Mouse (Mus musculus): ENCODE results near the gene Chl1. TPM values are rescaled to one million over a fixed set of nuclear protein-coding genes. Genes with fewer than 3 reads are reported as not detected.

Gene Chl1
- total RNA-seq, 2 experiments from 2014 or later = 1.7 to 2.3 TPM

GRCm38 (mm10) chr6:103534027-103534426, 23.6 kb downstream of the Chl1 start:
- no peak for DNase-seq (ENCODE audit: low spot score in 2 of 2)

- no peak for DNase-seq (ENCODE audit: low spot score in 2 of 2)
These were observed 32.2 kb downstream of the Chl1 start for GRCm38 (mm10) chr6:103542576-103542975.

GRCm38 (mm10) chr6:103543753-103544152, 33.4 kb downstream of the Chl1 start:
- no peak for DNase-seq (ENCODE audit: low spot score in 2 of 2)

GRCm38 (mm10) chr6:103546314-103546713, 35.9 kb downstream of the Chl1 start:
- no peak for DNase-seq (ENCODE audit: low spot score in 2 of 2)

GRCm38 (mm10) chr6:103549929-103550328, 39.5 kb downstream of the Chl1 start:
- DNase-seq (ENCODE audit: low spot score in 2 of 2) = no peak

- no peak for DNase-seq (ENCODE audit: low spot score in 2 of 2)
These were observed 47.9 kb downstream of the Chl1 start for GRCm38 (mm10) chr6:103558037-103558893.

- peak in 1 of 2 experiments; percentile 6 for DNase-seq (ENCODE audit: low spot score in 2 of 2)
These were observed 48.5 kb downstream of the Chl1 start for GRCm38 (mm10) chr6:103558894-103559225.

GRCm38 (mm10) chr6:103559344-103559743, 49.0 kb downstream of the Chl1 start:
- no peak for DNase-seq (ENCODE audit: low spot score in 2 of 2)

- no peak for DNase-seq (ENCODE audit: low spot score in 2 of 2)
These were observed 54.4 kb downstream of the Chl1 start for GRCm38 (mm10) chr6:103564811-103565210.

- no peak for DNase-seq (ENCODE audit: low spot score in 2 of 2)
These were observed 56.9 kb downstream of the Chl1 start for GRCm38 (mm10) chr6:103567247-103567646.

GRCm38 (mm10) chr6:103572659-103573058, 62.3 kb downstream of the Chl1 start:
- no peak for DNase-seq (ENCODE audit: low spot score in 2 of 2)

GRCm38 (mm10) chr6:103584224-103584623, 73.8 kb downstream of the Chl1 start:
- DNase-seq (ENCODE audit: low spot score in 2 of 2) = no peak

GRCm38 (mm10) chr6:103585667-103586066, 75.3 kb downstream of the Chl1 start:
- DNase-seq (ENCODE audit: low spot score in 2 of 2) = no peak

- DNase-seq (ENCODE audit: low spot score in 2 of 2) = no peak
These were observed 75.7 kb downstream of the Chl1 start for GRCm38 (mm10) chr6:103586081-103586480.

- no peak for DNase-seq (ENCODE audit: low spot score in 2 of 2)
These were observed 91.7 kb downstream of the Chl1 start for GRCm38 (mm10) chr6:103602070-103602469.

- no peak for DNase-seq (ENCODE audit: low spot score in 2 of 2)
These were observed 100.3 kb downstream of the Chl1 start for GRCm38 (mm10) chr6:103610656-103611055.

GRCm38 (mm10) chr6:103612626-103613025, 102.2 kb downstream of the Chl1 start:
- DNase-seq (ENCODE audit: low spot score in 2 of 2) = no peak

GRCm38 (mm10) chr6:103613714-103614113, 103.3 kb downstream of the Chl1 start:
- DNase-seq (ENCODE audit: low spot score in 2 of 2) = no peak

GRCm38 (mm10) chr6:103615924-103616602, 105.7 kb downstream of the Chl1 start:
- no peak for DNase-seq (ENCODE audit: low spot score in 2 of 2)

- no peak for DNase-seq (ENCODE audit: low spot score in 2 of 2)
These were observed 110.5 kb downstream of the Chl1 start for GRCm38 (mm10) chr6:103620880-103621279.

- no peak for DNase-seq (ENCODE audit: low spot score in 2 of 2)
These were observed 111.8 kb downstream of the Chl1 start for GRCm38 (mm10) chr6:103622117-103622713.

- DNase-seq (ENCODE audit: low spot score in 2 of 2) = no peak
These were observed 122.5 kb downstream of the Chl1 start for GRCm38 (mm10) chr6:103632856-103633255.

All from adrenal gland, adult 18-20 months (tissue).